Mouse (Mus musculus): ENCODE results near the gene Gm10999.
"Not testable (repeated sequence)": the region's sequence is repeated elsewhere in the genome, so short reads cannot be mapped to it uniquely, and the experiment has no call there.

Gm10999 gene

DNA sequence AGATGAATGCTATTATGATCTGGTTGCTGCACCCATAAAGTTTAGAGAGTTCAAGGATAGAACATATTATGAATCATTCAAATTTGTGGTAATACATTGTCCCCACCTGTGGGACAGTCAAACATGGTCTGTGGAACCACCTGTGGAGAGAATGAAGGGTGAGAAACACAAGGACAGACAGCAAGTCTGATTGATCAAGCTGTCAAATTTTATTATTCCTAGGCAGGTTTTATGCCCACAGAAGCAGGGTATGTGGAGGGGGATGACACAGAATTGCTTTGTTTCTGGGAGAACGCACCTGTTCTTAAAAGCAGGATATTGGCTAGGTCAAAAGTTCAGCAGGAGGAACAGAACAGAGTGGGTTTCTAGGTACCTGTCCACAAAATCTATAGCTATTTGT is at the start of gene Gm10999:
Gene Gm10999 (minus strand): TSS at position 101 of the 400 bp plus-strand sequence.
- no peak for DNase-seq (ENCODE audit: low read depth, low spot score)

GRCm38 (mm10) chr8:129133475-129133874 is 2.0 kb upstream of the Gm10999 start:
- DNase-seq (ENCODE audit: low read depth, low spot score): no peak

- not testable (repeated sequence) for DNase-seq (ENCODE audit: low read depth, low spot score)
These were observed 15.7 kb downstream of the Gm10999 start for GRCm38 (mm10) chr8:129115761-129116160.

Measured in embryo, embryonic 11.5 days (tissue).